Mouse (Mus musculus) heart, postnatal 14 days (tissue): ENCODE results near the gene Oas1d. TPM values are rescaled to one million over a fixed set of nuclear protein-coding genes. Genes with fewer than 3 reads are reported as not detected.
"Not testable (repeated sequence)": the region's sequence is repeated elsewhere in the genome, so short reads cannot be mapped to it uniquely, and the experiment has no call there.

Experiments
- DNase-seq, 2 experiments: peaks; one replicate each; pipeline ENCODE4 v3.0.0; 2021 to 2022
- intact Hi-C: fragments of 180-260 bp; cut with DNase I; formaldehyde crosslinking; loops from one replicate; pipeline ENCODE4 v1.15.1; 2025
- long read RNA-seq, 2 experiments: library from polyadenylated mRNA; stranded (forward); transcript quantifications; one replicate each; pipeline ENCODE4 v2.0.0; 2021
- total RNA-seq, 2 experiments: library from RNA; stranded (reverse); gene quantifications; 2 replicates each; pipeline ENCODE4 v1.2.3; 2021

Gene Oas1d
- total RNA-seq: not detected
- long read RNA-seq, experiment 1: 0 reads
- long read RNA-seq, experiment 2: 0 reads

GRCm38 (mm10) chr5:120914204-120914603 is at the start of gene Oas1d:
Gene Oas1d, plus strand, starts transcription at chr5:120914536.
- DNase-seq, intact Hi-C loops: not testable (repeated sequence)

- DNase-seq: no peak
- intact Hi-C loops: no loop called here
Observed at GRCm38 (mm10) chr5:120865336-120865860, 48.9 kb upstream of the Oas1d start.

GRCm38 (mm10) chr5:120869436-120870015 is 44.8 kb upstream of the Oas1d start:
- intact Hi-C loops: no loop called here
- no peak for DNase-seq

- intact Hi-C loops: no loop called here
- no peak for DNase-seq
Observed at GRCm38 (mm10) chr5:120870081-120870480, 44.3 kb upstream of the Oas1d start.

- no peak for DNase-seq
- intact Hi-C loops: no loop called here
Observed at GRCm38 (mm10) chr5:120870782-120871181, 43.6 kb upstream of the Oas1d start.

GRCm38 (mm10) chr5:120871469-120871868 is 42.9 kb upstream of the Oas1d start:
- intact Hi-C loops: no loop called here
- no peak for DNase-seq

- intact Hi-C loops, DNase-seq: not testable (repeated sequence)
Observed at GRCm38 (mm10) chr5:120876839-120877238, 37.5 kb upstream of the Oas1d start.

GRCm38 (mm10) chr5:120877407-120877806 is 36.9 kb upstream of the Oas1d start:
- intact Hi-C loops, DNase-seq: not testable (repeated sequence)

- DNase-seq: not testable (repeated sequence)
- intact Hi-C loops: loop anchor here (1.0 kb wide), 1 partner anchor 19 kb away; no protein-coding TSS in a partner anchor
Observed at GRCm38 (mm10) chr5:120878803-120879202, 35.5 kb upstream of the Oas1d start.

- DNase-seq, intact Hi-C loops: not testable (repeated sequence)
Observed at GRCm38 (mm10) chr5:120881681-120882080, 32.7 kb upstream of the Oas1d start.

- intact Hi-C loops: loop anchor here (2.0 kb wide), 1 partner anchor 15 kb away; no protein-coding TSS in a partner anchor
- not testable (repeated sequence) for DNase-seq
Observed at GRCm38 (mm10) chr5:120887413-120887812, 26.9 kb upstream of the Oas1d start, which contains the start of gene Oas1g. Gene Oas1g, minus strand, starts transcription at chr5:120887613.

GRCm38 (mm10) chr5:120887831-120888230 is 26.5 kb upstream of the Oas1d start:
- no peak for DNase-seq
- intact Hi-C loops: loop anchor here (2.0 kb wide), 1 partner anchor 15 kb away; no protein-coding TSS in a partner anchor

GRCm38 (mm10) chr5:120888294-120888815 is 26.0 kb upstream of the Oas1d start:
- intact Hi-C loops, DNase-seq: not testable (repeated sequence)

- DNase-seq: no peak
- intact Hi-C loops: no loop called here
Observed at GRCm38 (mm10) chr5:120890026-120890425, 24.3 kb upstream of the Oas1d start.

GRCm38 (mm10) chr5:120890991-120891390 is 23.3 kb upstream of the Oas1d start:
- no peak for DNase-seq
- intact Hi-C loops: no loop called here

- intact Hi-C loops: loop anchor here (1.0 kb wide), 1 partner anchor 106 kb away; no protein-coding TSS in a partner anchor
- not testable (repeated sequence) for DNase-seq
Observed at GRCm38 (mm10) chr5:120891566-120892242, 22.6 kb upstream of the Oas1d start.

- no peak for DNase-seq
Observed at GRCm38 (mm10) chr5:120892243-120892660, 22.1 kb upstream of the Oas1d start.

GRCm38 (mm10) chr5:120893866-120894265 is 20.5 kb upstream of the Oas1d start:
- intact Hi-C loops, DNase-seq: not testable (repeated sequence)

More at GRCm38 (mm10) chr5:120892243-120892660, 22.1 kb upstream of the Oas1d start:
- intact Hi-C loops: loop anchor here (1.0 kb wide), 1 partner anchor 107 kb away; no protein-coding TSS in a partner anchor

- DNase-seq, intact Hi-C loops: not testable (repeated sequence)
Observed at GRCm38 (mm10) chr5:120894692-120895091, 19.6 kb upstream of the Oas1d start.

- no peak for DNase-seq
- intact Hi-C loops: no loop called here
Observed at GRCm38 (mm10) chr5:120895231-120895900, 19.0 kb upstream of the Oas1d start.
